Mouse (Mus musculus) olfactory bulb, adult 2 months (tissue): Measurements from ENCODE around the gene Psrc1.

Experiments used
- CTCF ChIP-seq: fragments of 200-500 bp; IDR thresholded peaks from 2 replicates; pipeline ENCODE4 v1.5.1; 2012; ENCODE audit warnings: low read depth, mild to moderate bottlenecking, low read length, moderate library complexity; ENCODE audit not compliant: insufficient read depth
- POLR2A ChIP-seq: fragments of 200-500 bp; IDR thresholded peaks from 2 replicates; pipeline ENCODE4 v1.6.1; 2012; ENCODE audit warnings: mild to moderate bottlenecking, low read depth, low read length, moderate library complexity; ENCODE audit not compliant: insufficient read depth

DNA sequence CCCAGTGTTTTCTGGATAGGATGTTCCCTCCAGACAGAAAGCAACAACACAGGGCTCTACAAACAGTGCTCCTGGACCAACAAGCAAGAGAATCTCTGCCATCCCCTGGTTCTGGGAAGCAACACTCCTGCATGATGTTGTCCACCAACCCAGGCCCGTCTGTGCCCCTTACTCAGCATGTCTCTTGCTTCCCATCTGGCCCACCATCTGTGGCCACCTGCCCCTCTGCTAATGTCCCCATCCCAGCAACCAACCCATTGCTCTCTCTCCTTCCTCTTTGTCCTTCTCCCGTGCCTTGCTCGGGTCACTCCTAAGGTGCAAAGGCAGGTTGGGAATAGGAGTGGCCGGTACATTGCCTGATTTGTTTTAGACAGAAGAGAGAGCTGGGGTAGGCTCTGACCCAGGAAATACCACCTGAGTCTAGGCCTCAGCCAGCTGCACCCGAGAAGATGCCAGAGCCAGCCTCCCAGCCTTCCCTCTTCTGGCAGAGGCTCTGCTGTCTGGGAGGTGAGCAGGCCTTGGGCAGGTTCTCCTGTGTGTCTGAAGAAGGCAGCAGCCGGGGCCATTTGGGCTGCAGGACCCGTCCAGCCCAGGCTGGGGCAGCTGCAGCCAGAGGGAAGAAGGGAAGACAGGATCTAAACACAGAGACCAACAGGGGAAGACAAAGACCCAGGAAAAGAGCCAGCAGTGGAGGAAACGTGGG is 26.2 kb downstream of the Psrc1 start:
- no peak for TF ChIP-seq POLR2A
- no peak for TF ChIP-seq CTCF
